Mouse (Mus musculus): Measurements from ENCODE around the gene Lonrf2. TPM values are rescaled to one million over a fixed set of nuclear protein-coding genes. Genes with fewer than 3 reads are reported as not detected.

Lonrf2 gene
- 1.4 TPM for polyA plus RNA-seq (2014; fragmentation: Illumina TruSeq; extraction: RNeasy Lipid Tissue Mini Kit (QIAGEN cat#74804); ENCODE audit: low read depth, low replicate concordance)

GRCm38 (mm10) chr1:38836477-38836872 is at the start of gene Lonrf2:
Gene Lonrf2, minus strand, starts transcription at chr1:38836711.

Other genes starting within 250 kb of the Lonrf2 start
- 3.9 TPM for gene Aff3, start 171.8 kb downstream of the Lonrf2 start, polyA plus RNA-seq (2014; fragmentation: Illumina TruSeq; extraction: RNeasy Lipid Tissue Mini Kit (QIAGEN cat#74804); ENCODE audit: low read depth, low replicate concordance)
- gene Chst10, start 61.5 kb upstream of the Lonrf2 start, polyA plus RNA-seq (2014; fragmentation: Illumina TruSeq; extraction: RNeasy Lipid Tissue Mini Kit (QIAGEN cat#74804); ENCODE audit: low read depth, low replicate concordance): 16.6 TPM
- not detected for gene Nms, start 102.4 kb upstream of the Lonrf2 start, polyA plus RNA-seq (2014; fragmentation: Illumina TruSeq; extraction: RNeasy Lipid Tissue Mini Kit (QIAGEN cat#74804); ENCODE audit: low read depth, low replicate concordance)
- 63.3 TPM for gene Pdcl3, start 148.9 kb upstream of the Lonrf2 start, polyA plus RNA-seq (2014; fragmentation: Illumina TruSeq; extraction: RNeasy Lipid Tissue Mini Kit (QIAGEN cat#74804); ENCODE audit: low read depth, low replicate concordance)

Measured in adipose tissue, adult 10 weeks (tissue).